ENCODE assay signal across 12 mouse cellular contexts in genomic region chr8:72350727-72351126, GRCm38 (mm10). TPM values are rescaled to one million over a fixed set of nuclear protein-coding genes. Genes with fewer than 3 reads are reported as not detected.
A peak's percentile ranks its signal among the peaks of the same experiment; 100 is the strongest.
DNase-seq lines count a peak whose midpoint lies in the region; ATAC-seq lines count a peak whose summit lies in the region.
"Had no signal": no experiment of that assay in that cellular context is flagged by ENCODE, and none has a peak within 500 bp of the region (broad histone marks: within the 10 kb centered on the region; RNA-seq: fewer than 3 reads in every experiment).

No protein-coding gene starts in this region.

- H3K4me2 ChIP-seq in embryonic facial prominence, embryonic 14.5 days (ENCODE audit: low read depth, low read length): no peak overlapping the region
- no peak overlapping the region for H3K4me2 ChIP-seq in hindbrain, embryonic 13.5 days
- H3K4me2 ChIP-seq: neural tube, embryonic 12.5 days had no signal

- 80% methylated on average over 8 of the region's 8 CpGs for WGBS in embryonic facial prominence, embryonic 14.5 days
- WGBS in embryonic facial prominence, embryonic 10.5 days: 89% methylated on average over 8 of the region's 8 CpGs
- WGBS in macrophage (ENCODE audit: missing documents): 16% methylated on average over 6 of the region's 8 CpGs
- WGBS in hindbrain, embryonic 13.5 days: 88% methylated on average over 8 of the region's 8 CpGs
- 96% methylated on average over 8 of the region's 8 CpGs for WGBS in limb, embryonic 10.5 days

- H3K4me1 ChIP-seq in embryonic facial prominence, embryonic 14.5 days (ENCODE audit: control insufficient read depth, insufficient read depth, low read length): no peaks in the 10 kb centered on the region
- no peaks in the 10 kb centered on the region for H3K4me1 ChIP-seq in embryonic facial prominence, embryonic 10.5 days
- H3K4me1 ChIP-seq in hindbrain, embryonic 13.5 days (replicated peaks): no peaks in the 10 kb centered on the region
- peaks cover 9% of the 10 kb centered on the region for H3K4me1 ChIP-seq in limb, embryonic 10.5 days
- H3K4me1 ChIP-seq: neural tube, embryonic 12.5 days had no signal

- H3K4me3 ChIP-seq in embryonic facial prominence, embryonic 14.5 days (ENCODE audit: low read depth, low read length): no peak overlapping the region
- H3K4me3 ChIP-seq in embryonic facial prominence, embryonic 10.5 days: no peak overlapping the region
- no peak overlapping the region for H3K4me3 ChIP-seq in macrophage (ENCODE audit: inconsistent target)
- no peak overlapping the region for H3K4me3 ChIP-seq in hindbrain, embryonic 13.5 days
- no peak overlapping the region for H3K4me3 ChIP-seq in limb, embryonic 10.5 days
- H3K4me3 ChIP-seq: neural tube, embryonic 12.5 days had no signal

- no peaks in the 10 kb centered on the region for H3K9me3 ChIP-seq in embryonic facial prominence, embryonic 14.5 days (ENCODE audit: control insufficient read depth, low read length)
- H3K9me3 ChIP-seq in embryonic facial prominence, embryonic 10.5 days: no peaks in the 10 kb centered on the region
- no peaks in the 10 kb centered on the region for H3K9me3 ChIP-seq in hindbrain, embryonic 13.5 days
- no peaks in the 10 kb centered on the region for H3K9me3 ChIP-seq in limb, embryonic 10.5 days (replicated peaks)
- H3K9me3 ChIP-seq: neural tube, embryonic 12.5 days had no signal

- H3K27me3 ChIP-seq in embryonic facial prominence, embryonic 14.5 days (replicated peaks; ENCODE audit: control insufficient read depth, insufficient read depth, low read length): no peaks in the 10 kb centered on the region
- H3K27me3 ChIP-seq in embryonic facial prominence, embryonic 10.5 days (replicated peaks; ENCODE audit: low read depth, poor library complexity, severe bottlenecking): no peaks in the 10 kb centered on the region
- no peaks in the 10 kb centered on the region for H3K27me3 ChIP-seq in hindbrain, embryonic 13.5 days
- no peaks in the 10 kb centered on the region for H3K27me3 ChIP-seq in limb, embryonic 10.5 days (ENCODE audit: low read depth, poor library complexity, severe bottlenecking)
- H3K27me3 ChIP-seq: neural tube, embryonic 12.5 days had no signal

- DNase-seq in embryonic facial prominence, embryonic 14.5 days (ENCODE audit: low spot score): peak; percentile 24
- no peak for DNase-seq in embryonic facial prominence, embryonic 10.5 days (ENCODE audit: low spot score)
- DNase-seq in thymus, adult 18-20 months: peak; percentile 51 to 74
- DNase-seq in left cerebral cortex, adult 9 months (ENCODE audit: low spot score in 2 of 2): no peak
- DNase-seq in limb, embryonic 10.5 days (ENCODE audit: low spot score): no peak
- DNase-seq: layer of hippocampus, postnatal 36 days; right cerebral cortex, postnatal 4 days had no signal

- peaks cover 58% of the 10 kb centered on the region for H3K36me3 ChIP-seq in embryonic facial prominence, embryonic 14.5 days (ENCODE audit: control insufficient read depth, insufficient read depth, low read length)
- H3K36me3 ChIP-seq in embryonic facial prominence, embryonic 10.5 days (replicated peaks): peaks cover 75% of the 10 kb centered on the region
- no peaks in the 10 kb centered on the region for H3K36me3 ChIP-seq in macrophage (ENCODE audit: inconsistent target)
- H3K36me3 ChIP-seq in hindbrain, embryonic 13.5 days: peaks cover 79% of the 10 kb centered on the region
- H3K36me3 ChIP-seq in limb, embryonic 10.5 days: peaks cover 73% of the 10 kb centered on the region

- H3K9ac ChIP-seq in embryonic facial prominence, embryonic 14.5 days (ENCODE audit: low read depth, low read length): no peak overlapping the region
- no peak overlapping the region for H3K9ac ChIP-seq in hindbrain, embryonic 13.5 days
- H3K9ac ChIP-seq: neural tube, embryonic 12.5 days had no signal

- peak overlapping the region; percentile 34; the same call in 1 of the 2 replicates for H3K27ac ChIP-seq in embryonic facial prominence, embryonic 14.5 days (replicated peaks; ENCODE audit: low read depth, low read length)
- H3K27ac ChIP-seq in embryonic facial prominence, embryonic 10.5 days (replicated peaks): no peak overlapping the region
- peak overlapping the region; percentile 74 for H3K27ac ChIP-seq in macrophage
- H3K27ac ChIP-seq in hindbrain, embryonic 13.5 days: no peak overlapping the region
- H3K27ac ChIP-seq in limb, embryonic 10.5 days: no peak overlapping the region
- H3K27ac ChIP-seq: neural tube, embryonic 12.5 days had no signal

- ATAC-seq in embryonic facial prominence, embryonic 14.5 days (ENCODE audit: low read depth): no peak
- ATAC-seq in activated CD4-positive, CD25-positive, alpha-beta regulatory T cell, adult 4 months: peak; percentile 29
- no peak for ATAC-seq in hindbrain, embryonic 13.5 days (ENCODE audit: low FRiP score)
- ATAC-seq: intestine, postnatal 0 days had no signal

- H3K79me2 ChIP-seq in macrophage (ENCODE audit: inconsistent target): no peaks in the 10 kb centered on the region

RNA-seq across cellular contexts. Expression of gene Klf2, which starts 31.9 kb away (rescaled TPM):
- 19.9 and 22.1 TPM in 2 replicates for polyA plus RNA-seq in embryonic facial prominence, embryonic 14.5 days (2014; fragmentation: Nextera tagmentation; extraction: Ambion mirVana)
- 3.1 and 3.7 TPM in 2 replicates for polyA plus RNA-seq in embryonic facial prominence, embryonic 10.5 days (2016; fragmentation: Nextera tagmentation; extraction: Ambion mirVana)
- 10 to 100 TPM; 27.6 to 39.0 TPM for polyA plus RNA-seq in activated CD4-positive, CD25-positive, alpha-beta regulatory T cell, adult 4 months (2017; shearing (Covaris generic))
- 10 to 100 TPM in 16 of 26 experiments, 1 to 10 TPM in 10; 4.1 to 68.4 (median 11.7) TPM for total RNA-seq in macrophage (2018; cell fraction: chromatin; rRNA removed)
- total RNA-seq in macrophage (2018; cell fraction: cytosol; rRNA removed): 10 to 100 TPM in 25 of 26 experiments, 1 to 10 TPM in 1; 7.5 to 87.4 (median 24.8) TPM
- 10 to 100 TPM; 12.5 to 98.5 (median 28.2) TPM for total RNA-seq in macrophage (2018; cell fraction: nucleus; rRNA removed)
- 3.1 to 17.3 TPM (median 5.7 TPM) in 3 replicates for polyA plus RNA-seq in macrophage (2018)
- polyA plus RNA-seq in hindbrain, embryonic 13.5 days (2015; fragmentation: Nextera tagmentation; extraction: Ambion mirVana): 5.0 and 5.9 TPM in 2 replicates
- polyA plus RNA-seq in limb, embryonic 10.5 days (2016; fragmentation: Nextera tagmentation; extraction: Ambion mirVana): 3.1 and 3.6 TPM in 2 replicates

RNA-seq across cellular contexts. Expression of gene Gm10282, which starts 45.7 kb away (rescaled TPM):
- polyA plus RNA-seq in embryonic facial prominence, embryonic 14.5 days (2014; fragmentation: Nextera tagmentation; extraction: Ambion mirVana): 23.1 and 26.5 TPM in 2 replicates
- 31.3 and 36.9 TPM in 2 replicates for polyA plus RNA-seq in embryonic facial prominence, embryonic 10.5 days (2016; fragmentation: Nextera tagmentation; extraction: Ambion mirVana)
- polyA plus RNA-seq in activated CD4-positive, CD25-positive, alpha-beta regulatory T cell, adult 4 months (2017; shearing (Covaris generic)): 10 to 100 TPM; 25.8 to 62.2 TPM
- total RNA-seq in macrophage (2018; cell fraction: chromatin; rRNA removed): 1 to 10 TPM in 4 of 26 experiments, under 1 TPM in 3, not detected in 19; 0.82 to 1.6 (median 1.3) TPM
- total RNA-seq in macrophage (2018; cell fraction: cytosol; rRNA removed): 1 to 10 TPM; 1.2 to 3.9 (median 2.3) TPM
- total RNA-seq in macrophage (2018; cell fraction: nucleus; rRNA removed): 1 to 10 TPM in 10 of 26 experiments, under 1 TPM in 8, not detected in 8; 0.70 to 2.0 (median 1.1) TPM
- 1.1 to 6.6 TPM (median 2.6 TPM) in 3 replicates for polyA plus RNA-seq in macrophage (2018)
- polyA plus RNA-seq in hindbrain, embryonic 13.5 days (2015; fragmentation: Nextera tagmentation; extraction: Ambion mirVana): 15.4 TPM in 2 replicates
- 25.6 and 29.2 TPM in 2 replicates for polyA plus RNA-seq in limb, embryonic 10.5 days (2016; fragmentation: Nextera tagmentation; extraction: Ambion mirVana)

Comparison
In these comparisons a context has a peak if more than half of its experiments do, and no peak if none do; other contexts are left out.
1. DNase-seq: peak in embryonic facial prominence, embryonic 14.5 days (single experiment) and thymus, adult 18-20 months (2 of 2); none in embryonic facial prominence, embryonic 10.5 days (single experiment), left cerebral cortex, adult 9 months (0 of 2) and limb, embryonic 10.5 days (single experiment).
2. H3K27ac ChIP-seq: peak in embryonic facial prominence, embryonic 14.5 days (single experiment) and macrophage (single experiment); none in embryonic facial prominence, embryonic 10.5 days (single experiment), hindbrain, embryonic 13.5 days (single experiment) and limb, embryonic 10.5 days (single experiment).